Mouse (Mus musculus) midbrain, embryonic 14.5 days (tissue): ENCODE measurements around the gene Usp17ld. TPM values are rescaled to one million over a fixed set of nuclear protein-coding genes. Genes with fewer than 3 reads are reported as not detected.
"Not testable (repeated sequence)": the region's sequence is repeated elsewhere in the genome, so short reads cannot be mapped to it uniquely, and the experiment has no call there.

Experiments used
- ATAC-seq: fragments of 200-750 bp; cut with Nextera tagmentation; 2 replicates; pipeline ENCODE4 v1.8.0; 2017; ENCODE audit warnings: moderate number of reproducible peaks, moderate library complexity; ENCODE audit not compliant: low FRiP score, low TSS enrichment
- DNase-seq: peaks from one replicate; pipeline ENCODE4 v3.0.0-alpha.2; 2015
- H3K27ac ChIP-seq: fragments of 300-500 bp; sonication (generic); replicated peaks from 2 replicates; pipeline ENCODE4 v1.5.1; 2014; ENCODE audit warnings: mild to moderate bottlenecking, low read depth, low read length, moderate library complexity
- H3K27me3 ChIP-seq: fragments of 300-500 bp; sonication (generic); 2 replicates; pipeline ENCODE4 v1.6.1; 2014; ENCODE audit warnings: low read length, control low read depth, mixed read lengths; ENCODE audit not compliant: control insufficient read depth, insufficient read depth
- H3K36me3 ChIP-seq: fragments of 300-500 bp; sonication (generic); 2 replicates; pipeline ENCODE4 v1.6.1; 2014; ENCODE audit warnings: low read length, control low read depth; ENCODE audit not compliant: control insufficient read depth, insufficient read depth
- H3K4me1 ChIP-seq: fragments of 300-500 bp; sonication (generic); 2 replicates; pipeline ENCODE4 v1.6.1; 2014; ENCODE audit warnings: mild to moderate bottlenecking, antibody characterized with exemption, low read length, control low read depth; ENCODE audit not compliant: control insufficient read depth, insufficient read depth
- H3K4me2 ChIP-seq: fragments of 300-500 bp; sonication (generic); 2 replicates; pipeline ENCODE4 v1.6.1; 2014; ENCODE audit warnings: mild to moderate bottlenecking, low read length, moderate library complexity
- H3K4me3 ChIP-seq: fragments of 300-500 bp; sonication (generic); replicated peaks from 2 replicates; pipeline ENCODE4 v1.5.1; 2014; ENCODE audit warnings: low read depth, low read length
- H3K9ac ChIP-seq: fragments of 300-500 bp; sonication (generic); replicated peaks from 2 replicates; pipeline ENCODE4 v1.6.1; 2014; ENCODE audit warnings: mild to moderate bottlenecking, low read length, moderate library complexity
- H3K9me3 ChIP-seq: fragments of 300-500 bp; sonication (generic); 2 replicates; pipeline ENCODE4 v1.6.1; 2016; ENCODE audit warnings: low read length, control low read depth, mixed read lengths; ENCODE audit not compliant: control insufficient read depth
- WGBS: fragments of 180-500 bp; shearing (Covaris S2); extraction: QIAGEN DNeasy Blood & Tissue Kit; methylation state at CpG from one replicate; pipeline ENCODE4 v1.1.7; 2014; 5-methylcytosine and 5-hydroxymethylcytosine counted together
- microRNA-seq: library from miRNA; unstranded; fragments of <30 nt; microRNA quantifications from one replicate; pipeline ENCODE4, GENCODE M21; 2016
- polyA plus RNA-seq: library from polyadenylated mRNA; unstranded; fragments of >200 nt; fragmentation: Nextera tagmentation; extraction: Ambion mirVana; gene quantifications from 2 replicates; pipeline ENCODE4 v1.2.1, GENCODE M21; 2014

Usp17ld gene
- not detected in 2 replicates for polyA plus RNA-seq

DNA sequence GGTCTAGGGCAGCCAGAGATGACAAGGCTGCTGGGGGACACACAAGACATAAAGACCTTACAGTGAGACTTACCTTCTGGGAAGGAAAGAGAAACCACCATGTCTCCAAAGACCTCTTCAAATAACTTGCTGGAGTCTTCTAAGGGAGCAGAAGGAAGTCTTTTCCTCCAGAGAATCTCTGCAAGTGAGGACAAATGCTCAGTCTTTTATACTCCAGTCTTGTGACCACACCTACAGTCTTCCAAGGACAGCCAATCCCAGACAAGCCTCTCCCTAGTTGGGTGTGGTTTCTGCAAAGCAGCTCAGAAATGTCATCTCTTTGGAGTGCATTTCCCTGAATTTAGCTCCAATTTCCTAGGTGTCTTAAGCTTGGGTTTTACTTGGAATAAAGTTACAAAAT lies at the start of gene Usp17ld:
Gene Usp17ld (minus strand): TSS at position 101 of the 400 bp plus-strand sequence.
- not testable (repeated sequence) for H3K9me3 ChIP-seq, DNase-seq, H3K27ac ChIP-seq, H3K4me1 ChIP-seq, H3K4me3 ChIP-seq, H3K27me3 ChIP-seq, ATAC-seq, H3K4me2 ChIP-seq, H3K9ac ChIP-seq, H3K36me3 ChIP-seq

DNA sequence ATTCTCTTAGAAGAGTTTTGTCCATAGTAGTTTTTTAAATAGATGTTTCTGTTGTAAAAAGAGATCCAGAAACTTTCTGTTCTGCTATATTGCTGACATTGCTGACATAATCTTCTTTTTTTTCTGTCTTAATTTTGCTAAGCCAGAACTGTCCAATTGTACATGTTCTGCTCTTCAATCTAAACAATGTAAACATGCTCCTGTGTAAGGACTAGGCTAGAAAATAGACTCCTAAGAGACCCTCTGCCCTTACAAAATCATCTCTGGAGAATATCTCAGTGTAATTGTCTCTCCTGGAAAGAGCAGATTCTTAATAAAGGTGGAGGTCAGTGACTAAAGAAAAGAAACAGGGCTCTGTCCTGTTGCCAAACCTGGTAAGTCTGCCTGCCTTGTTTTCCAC lies 35.6 kb downstream of the Usp17ld start, which contains the start of gene Olfr594:
Gene Olfr594 (plus strand): TSS at position 301 of the 400 bp plus-strand sequence.
- no peaks in the 10 kb centered on the region for H3K4me1 ChIP-seq
- no peaks in the 10 kb centered on the region for H3K36me3 ChIP-seq
- H3K27ac ChIP-seq: no peak within 1 kb of the TSS
- no peaks in the 10 kb centered on the region for H3K27me3 ChIP-seq
- no peak within 1 kb of the TSS for H3K4me2 ChIP-seq
- no peak for ATAC-seq
- no peak within 1 kb of the TSS for H3K4me3 ChIP-seq
- no peak within 1 kb of the TSS for H3K9ac ChIP-seq
- H3K9me3 ChIP-seq: no peaks in the 10 kb centered on the region
- no peak for DNase-seq

DNA sequence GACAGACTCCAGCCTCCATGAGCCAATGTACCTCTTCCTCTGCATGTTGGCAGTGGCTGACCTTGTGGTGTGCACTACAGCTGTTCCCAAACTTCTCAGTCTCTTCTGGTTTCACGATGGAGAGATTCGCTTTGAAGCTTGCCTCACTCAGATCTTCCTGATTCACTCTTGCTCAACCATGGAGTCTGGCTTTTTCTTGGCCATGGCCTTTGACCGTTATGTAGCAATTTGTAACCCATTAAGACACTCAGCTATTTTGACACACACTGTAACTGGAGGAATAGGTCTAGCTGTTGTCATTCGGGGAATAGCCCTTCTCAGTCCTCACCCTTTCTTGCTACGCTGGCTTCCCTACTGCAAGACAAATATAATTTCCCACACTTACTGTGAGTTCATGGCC lies 40.3 kb downstream of the Usp17ld start:
- H3K9me3 ChIP-seq, H3K27ac ChIP-seq, H3K4me3 ChIP-seq, H3K4me2 ChIP-seq, DNase-seq, H3K9ac ChIP-seq, H3K4me1 ChIP-seq, H3K27me3 ChIP-seq, ATAC-seq, H3K36me3 ChIP-seq: not testable (repeated sequence)
- WGBS: 87% methylated on average over 5 of the region's 5 CpGs

DNA sequence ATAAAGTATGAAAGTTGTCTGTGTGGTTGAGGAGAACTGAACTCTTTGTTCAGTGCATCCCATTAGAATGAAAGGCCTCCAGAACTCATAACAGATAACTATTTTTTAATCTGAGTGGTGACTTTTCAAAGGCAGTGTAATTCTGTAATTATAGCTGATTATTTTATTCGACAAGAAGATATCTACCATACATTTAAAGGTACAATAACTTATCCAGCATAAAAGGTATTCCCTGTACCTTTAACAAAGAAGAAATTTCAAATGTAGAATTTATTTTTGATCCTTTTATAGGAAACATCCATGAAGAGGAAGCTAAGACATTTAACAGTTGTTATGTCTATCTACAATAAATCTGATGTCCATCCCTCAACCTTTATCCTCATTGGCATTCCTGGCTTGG lies 40.7 kb downstream of the Usp17ld start, which contains the start of gene Olfr593:
Gene Olfr593 (plus strand): TSS at position 301 of the 400 bp plus-strand sequence.
- WGBS: 70% methylated on average over 1 of the region's 1 CpGs
- no peak within 1 kb of the TSS for H3K4me2 ChIP-seq
- H3K4me1 ChIP-seq: no peaks in the 10 kb centered on the region
- no peak for ATAC-seq
- H3K9me3 ChIP-seq: no peaks in the 10 kb centered on the region
- no peaks in the 10 kb centered on the region for H3K36me3 ChIP-seq
- no peak within 1 kb of the TSS for H3K4me3 ChIP-seq
- DNase-seq: no peak
- no peak within 1 kb of the TSS for H3K27ac ChIP-seq
- H3K9ac ChIP-seq: no peak within 1 kb of the TSS
- H3K27me3 ChIP-seq: no peaks in the 10 kb centered on the region

Small RNA genes within 50 kb of the gene (microRNA-seq; reads per million reads assigned to microRNA genes)
- gene Gm23550: not detected
- not detected for gene Gm25171

Other genes starting within 250 kb of the Usp17ld start
- not detected in 2 replicates for gene Olfr582, start 214.5 kb downstream of the Usp17ld start, polyA plus RNA-seq
- gene Olfr583, start 201.2 kb downstream of the Usp17ld start, polyA plus RNA-seq: not detected in 2 replicates
- not detected in 2 replicates for gene Olfr584, start 170.6 kb downstream of the Usp17ld start, polyA plus RNA-seq
- not detected in 2 replicates for gene Olfr585, start 154.8 kb downstream of the Usp17ld start, polyA plus RNA-seq
- not detected in 2 replicates for gene Olfr586, start 126.9 kb downstream of the Usp17ld start, polyA plus RNA-seq
- gene Olfr588-ps1, start 111.6 kb downstream of the Usp17ld start, polyA plus RNA-seq: not detected in 2 replicates
- gene Olfr589, start 96.1 kb downstream of the Usp17ld start, polyA plus RNA-seq: not detected in 2 replicates
- not detected in 2 replicates for gene Olfr591, start 74.2 kb downstream of the Usp17ld start, polyA plus RNA-seq
- gene Olfr592, start 67.7 kb downstream of the Usp17ld start, polyA plus RNA-seq: not detected in 2 replicates
- not detected in 2 replicates for gene Olfr593, start 40.6 kb downstream of the Usp17ld start, polyA plus RNA-seq
- not detected in 2 replicates for gene Olfr594, start 35.5 kb downstream of the Usp17ld start, polyA plus RNA-seq
- not detected in 2 replicates for gene Olfr596, start 53.1 kb upstream of the Usp17ld start, polyA plus RNA-seq
- not detected in 2 replicates for gene Olfr597, start 63.8 kb upstream of the Usp17ld start, polyA plus RNA-seq
- gene Olfr598, start 71.1 kb upstream of the Usp17ld start, polyA plus RNA-seq: not detected in 2 replicates
- not detected in 2 replicates for gene Olfr599, start 83.4 kb upstream of the Usp17ld start, polyA plus RNA-seq
- gene Olfr600, start 97.2 kb upstream of the Usp17ld start, polyA plus RNA-seq: not detected in 2 replicates
- not detected in 2 replicates for gene Olfr601, start 110.2 kb upstream of the Usp17ld start, polyA plus RNA-seq
- gene Olfr603, start 133.7 kb upstream of the Usp17ld start, polyA plus RNA-seq: not detected in 2 replicates
- gene Usp17lc, start 162.6 kb upstream of the Usp17ld start, polyA plus RNA-seq: not detected in 2 replicates
- gene Olfr605, start 192.9 kb upstream of the Usp17ld start, polyA plus RNA-seq: not detected in 2 replicates
- gene Olfr606, start 196.5 kb upstream of the Usp17ld start, polyA plus RNA-seq: not detected in 2 replicates
- gene Olfr607, start 211.6 kb upstream of the Usp17ld start, polyA plus RNA-seq: not detected in 2 replicates
- not detected in 2 replicates for gene Olfr608, start 217.4 kb upstream of the Usp17ld start, polyA plus RNA-seq
- not detected in 2 replicates for gene Olfr609, start 245.6 kb upstream of the Usp17ld start, polyA plus RNA-seq